In genomic region chr6:89285561-89286285, GRCm38 (mm10) we compare ENCODE assay signal across 16 mouse cellular contexts.
DNase-seq lines count a peak whose midpoint lies in the region; ATAC-seq and TF ChIP-seq lines count a peak whose summit lies in the region.
"Had no signal": no experiment of that assay in that cellular context is flagged by ENCODE, and none has a peak within 500 bp of the region (broad histone marks: within the 10 kb centered on the region; RNA-seq: fewer than 3 reads in every experiment).

No protein-coding gene starts in this region.

- no peak overlapping the region for H3K4me2 ChIP-seq in liver, postnatal 0 days (ENCODE audit: low read depth, low read length)
- H3K4me2 ChIP-seq: neural tube, embryonic 15.5 days had no signal

- no peak for TF ChIP-seq EP300 in liver, postnatal 0 days (IDR thresholded peaks at IDR 0.05; ENCODE audit: low read depth)
- TF ChIP-seq EP300 in ES-Bruce4 (IDR thresholded peaks at IDR 0.05; ENCODE audit: insufficient read depth, low read depth, low read length) = 0 out of 2 replicates have a peak, but pooled peaks have one; percentile 10

- no peak overlapping the region for H3K4me3 ChIP-seq in liver, adult 2 months (ENCODE audit: insufficient read depth, low read depth, low read length)
- H3K4me3 ChIP-seq in liver, postnatal 0 days (ENCODE audit: low read depth, low read length) = no peak overlapping the region
- H3K4me3 ChIP-seq in ES-Bruce4 (ENCODE audit: low read depth, low read length) = no peak overlapping the region
- H3K4me3 ChIP-seq: neural tube, embryonic 15.5 days had no signal

- 67% methylated on average over 9 of the region's 9 CpGs for WGBS in liver, adult 2 months
- 27% methylated on average over 9 of the region's 9 CpGs for WGBS in liver, postnatal 0 days (ENCODE audit: insufficient replicate concordance)

- no peaks in the 10 kb centered on the region for H3K79me2 ChIP-seq in liver, adult 2 months (ENCODE audit: control insufficient read depth, insufficient read depth, low read length)

- H3K27me3 ChIP-seq in liver, adult 2 months (ENCODE audit: control insufficient read depth, insufficient read depth, low read length) = no peaks in the 10 kb centered on the region
- H3K27me3 ChIP-seq in liver, postnatal 0 days (ENCODE audit: insufficient read depth, low read length) = 0 out of 2 replicates have a peak, but pooled peaks cover 3% of the 10 kb centered on the region
- H3K27me3 ChIP-seq in ES-Bruce4 (ENCODE audit: control insufficient read depth, insufficient read depth, low read length, poor library complexity, severe bottlenecking) = no peaks in the 10 kb centered on the region

- no peak for TF ChIP-seq CTCF in liver, adult 2 months (IDR thresholded peaks at IDR 0.05; ENCODE audit: low read depth, low read length)
- TF ChIP-seq CTCF in liver, postnatal 0 days (IDR thresholded peaks at IDR 0.05; ENCODE audit: low read depth) = no peak
- TF ChIP-seq CTCF in ES-Bruce4 (IDR thresholded peaks at IDR 0.05; ENCODE audit: low read depth, low read length) = no peak

- no peak; the same call in 1 of the 2 replicates for ATAC-seq in liver, postnatal 0 days
- 0 out of 2 replicates have a peak, but pooled peaks have one; percentile 18 for ATAC-seq in megakaryocyte progenitor cell, adult 5-6 weeks (replicated peaks; ENCODE audit: poor library complexity)

- H3K9me3 ChIP-seq in liver, postnatal 0 days (ENCODE audit: low read length) = no peaks in the 10 kb centered on the region
- no peaks in the 10 kb centered on the region for H3K9me3 ChIP-seq in ES-Bruce4 (replicated peaks; ENCODE audit: control insufficient read depth, insufficient read depth, low read length, poor library complexity, severe bottlenecking)
- H3K9me3 ChIP-seq: neural tube, embryonic 15.5 days had no signal

- DNase-seq in liver, adult 2 months (ENCODE audit: extremely low read depth, low read depth, low spot score) = peak; percentile 53
- no peak for DNase-seq in liver, postnatal 0 days
- DNase-seq in thymus, postnatal 25 days = peak; percentile 24
- no peak for DNase-seq in natural killer cell, adult 2 months (ENCODE audit: low spot score in 2 of 2)
- DNase-seq in adrenal gland, postnatal 14 days = no peak
- DNase-seq: cerebellum, adult 9-10 months; embryo, embryonic 11 days; gastrocnemius, postnatal 10 days; heart, postnatal 10 days; layer of hippocampus, postnatal 36 days; lung, adult 18-20 months; lung, postnatal 36 days had no signal

- no peaks in the 10 kb centered on the region for H3K4me1 ChIP-seq in liver, adult 2 months (ENCODE audit: control insufficient read depth, insufficient read depth, low read length)
- H3K4me1 ChIP-seq in liver, postnatal 0 days (ENCODE audit: insufficient read depth) = peaks cover 3% of the 10 kb centered on the region; the same call in 1 of the 2 replicates
- H3K4me1 ChIP-seq in ES-Bruce4 (ENCODE audit: control insufficient read depth, insufficient read depth, low read length) = peaks cover 10% of the 10 kb centered on the region

- TF ChIP-seq POLR2A in liver, adult 2 months (IDR thresholded peaks at IDR 0.05; ENCODE audit: extremely low read depth, insufficient read depth, low read length) = no peak
- TF ChIP-seq POLR2A in ES-Bruce4 (IDR thresholded peaks at IDR 0.05; ENCODE audit: insufficient read depth, low read length) = no peak

- H3K36me3 ChIP-seq in liver, adult 2 months (ENCODE audit: control insufficient read depth, insufficient read depth, low read length) = no peaks in the 10 kb centered on the region
- no peaks in the 10 kb centered on the region for H3K36me3 ChIP-seq in liver, postnatal 0 days (replicated peaks; ENCODE audit: insufficient read depth, low read length)
- H3K36me3 ChIP-seq in ES-Bruce4 (ENCODE audit: control insufficient read depth, insufficient read depth, low read length, poor library complexity, severe bottlenecking) = no peaks in the 10 kb centered on the region
- H3K36me3 ChIP-seq: G1E; neural tube, embryonic 15.5 days had no signal

- no peak overlapping the region for H3K9ac ChIP-seq in liver, adult 2 months (ENCODE audit: low read depth, low read length)
- no peak overlapping the region for H3K9ac ChIP-seq in liver, postnatal 0 days (replicated peaks)
- H3K9ac ChIP-seq in ES-Bruce4 (ENCODE audit: low read depth, poor library complexity, severe bottlenecking) = no peak overlapping the region
- H3K9ac ChIP-seq: neural tube, embryonic 15.5 days had no signal

- H3K27ac ChIP-seq in liver, adult 2 months (replicated peaks; ENCODE audit: insufficient read depth, low read depth, low read length) = no peak overlapping the region
- no peak overlapping the region for H3K27ac ChIP-seq in liver, postnatal 0 days (ENCODE audit: low read depth)
- H3K27ac ChIP-seq in ES-Bruce4 (ENCODE audit: insufficient read depth, low read length) = 0 out of 2 replicates have a peak overlapping the region, but pooled peaks have one; percentile 22
- H3K27ac ChIP-seq: neural tube, embryonic 15.5 days had no signal

Comparison
In these comparisons a context has a peak if more than half of its experiments do, and no peak if none do; other contexts are left out.
1. DNase-seq: peak in liver, adult 2 months (single experiment) and thymus, postnatal 25 days (single experiment); none in liver, postnatal 0 days (single experiment), natural killer cell, adult 2 months (0 of 2) and adrenal gland, postnatal 14 days (single experiment).